Mouse (Mus musculus): ENCODE results near the gene Gm45213.

The Gm45213 gene

GRCm38 (mm10) chr7:66108961-66109854 lies 65.8 kb downstream of the Gm45213 start, which contains the start of gene Chsy1:
Gene Chsy1 (plus strand): TSS chr7:66109515.
- Histone ChIP-seq H3K27me3 (ENCODE audit: control insufficient read depth, insufficient read depth, low read length, poor library complexity, severe bottlenecking) (no peaks in the 10 kb centered on the region), H3K36me3 (ENCODE audit: control insufficient read depth, insufficient read depth, low read length, poor library complexity, severe bottlenecking) (no peaks in the 10 kb centered on the region)
- peak; percentile 91 for DNase-seq (ENCODE audit: low read depth, low spot score)

GRCm38 (mm10) chr7:66109855-66110635 lies 66.6 kb downstream of the Gm45213 start:
- peak; percentile 56 for DNase-seq (ENCODE audit: low read depth, low spot score)
- Histone ChIP-seq H3K27me3 (ENCODE audit: control insufficient read depth, insufficient read depth, low read length, poor library complexity, severe bottlenecking) (no peaks in the 10 kb centered on the region), H3K36me3 (ENCODE audit: control insufficient read depth, insufficient read depth, low read length, poor library complexity, severe bottlenecking) (no peaks in the 10 kb centered on the region)

DNA sequence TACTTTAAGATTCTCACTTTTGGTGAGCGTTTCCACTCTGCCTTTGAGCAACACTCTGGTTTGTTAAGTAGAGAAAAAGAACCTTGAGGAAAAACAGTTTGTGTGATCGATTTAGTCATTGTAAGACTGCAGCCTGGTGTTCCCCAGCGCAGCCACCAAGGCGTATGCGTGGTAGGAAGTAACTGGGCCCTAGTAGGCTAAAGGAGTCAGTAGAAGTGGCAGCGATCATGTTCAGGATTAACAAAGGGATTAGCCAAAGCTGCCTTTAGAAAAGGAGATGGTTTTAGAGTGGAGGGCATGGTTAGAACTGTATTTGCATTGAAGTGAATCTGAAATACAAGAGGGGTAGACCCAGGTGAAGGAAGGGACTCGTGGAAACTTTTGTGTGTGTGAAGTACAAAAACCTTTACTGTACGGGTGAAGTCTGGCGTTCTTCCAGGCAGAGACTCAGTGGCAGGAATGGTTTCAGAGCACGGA lies 67.3 kb downstream of the Gm45213 start:
- Histone ChIP-seq H3K27me3 (ENCODE audit: control insufficient read depth, insufficient read depth, low read length, poor library complexity, severe bottlenecking) (no peaks in the 10 kb centered on the region), H3K36me3 (ENCODE audit: control insufficient read depth, insufficient read depth, low read length, poor library complexity, severe bottlenecking) (no peaks in the 10 kb centered on the region)
- DNase-seq (ENCODE audit: low read depth, low spot score) = peak; percentile 41

DNA sequence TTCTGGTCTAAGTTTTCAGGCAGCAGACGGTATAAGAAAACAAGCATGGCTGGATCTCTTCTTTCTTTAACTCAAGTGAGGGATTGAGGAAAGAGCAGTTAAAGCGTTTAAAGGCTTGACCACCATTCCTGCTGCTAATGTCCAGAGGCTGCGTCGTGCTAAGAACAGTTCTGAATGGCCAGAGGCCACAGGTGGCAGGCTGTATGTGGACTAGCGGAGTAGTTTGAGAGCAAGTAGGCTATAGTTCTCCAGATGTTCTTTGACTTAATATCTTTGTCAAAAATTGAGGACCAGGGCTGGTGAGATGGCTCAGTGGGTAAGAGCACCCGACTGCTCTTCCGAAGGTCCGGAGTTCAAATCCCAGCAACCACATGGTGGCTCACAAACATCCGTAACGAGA lies 67.8 kb downstream of the Gm45213 start:
- Histone ChIP-seq H3K27me3 (ENCODE audit: control insufficient read depth, insufficient read depth, low read length, poor library complexity, severe bottlenecking) (no peaks in the 10 kb centered on the region), H3K36me3 (ENCODE audit: control insufficient read depth, insufficient read depth, low read length, poor library complexity, severe bottlenecking) (no peaks in the 10 kb centered on the region)
- DNase-seq (ENCODE audit: low read depth, low spot score) = no peak

Data from splenic B cell, adult 2 months (primary cell).